Mouse (Mus musculus) CD4-positive, CD25-positive, alpha-beta regulatory T cell, adult 4 months (primary cell): ENCODE results near the gene Smarcc2. TPM values are rescaled to one million over a fixed set of nuclear protein-coding genes. Genes with fewer than 3 reads are reported as not detected.

Experiments
- ATAC-seq: one replicate; pipeline ENCODE4 v1.8.0; 2017
- polyA plus RNA-seq, 2 experiments: library from polyadenylated mRNA; unstranded; fragments of 100-300 nt; shearing (Covaris generic); gene quantifications; one replicate each; pipeline ENCODE4 v1.2.1; 2017

The Smarcc2 gene
- polyA plus RNA-seq, 2 experiments from 2014 or later, result 45.7 to 62.7 TPM

DNA sequence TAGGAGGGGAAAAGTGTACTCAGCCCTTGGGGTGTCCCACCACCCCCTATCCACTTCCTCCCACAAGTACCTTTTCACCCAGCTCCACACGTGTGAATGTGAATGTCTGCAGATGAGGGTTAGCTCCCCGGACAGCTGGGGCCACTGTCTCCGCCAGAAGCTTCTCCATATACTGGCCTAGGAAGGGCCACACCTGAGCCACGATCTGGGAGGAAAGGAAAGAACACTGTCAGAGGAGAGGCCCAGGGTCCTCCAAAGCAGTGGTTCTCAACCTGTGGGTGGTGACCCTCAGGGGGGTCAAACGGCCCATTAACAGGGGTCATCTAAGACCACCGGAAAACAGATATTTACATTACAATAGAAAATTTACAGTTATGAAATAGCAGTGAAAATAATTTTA lies 63.3 kb downstream of the Smarcc2 start:
- ATAC-seq, result no peak

DNA sequence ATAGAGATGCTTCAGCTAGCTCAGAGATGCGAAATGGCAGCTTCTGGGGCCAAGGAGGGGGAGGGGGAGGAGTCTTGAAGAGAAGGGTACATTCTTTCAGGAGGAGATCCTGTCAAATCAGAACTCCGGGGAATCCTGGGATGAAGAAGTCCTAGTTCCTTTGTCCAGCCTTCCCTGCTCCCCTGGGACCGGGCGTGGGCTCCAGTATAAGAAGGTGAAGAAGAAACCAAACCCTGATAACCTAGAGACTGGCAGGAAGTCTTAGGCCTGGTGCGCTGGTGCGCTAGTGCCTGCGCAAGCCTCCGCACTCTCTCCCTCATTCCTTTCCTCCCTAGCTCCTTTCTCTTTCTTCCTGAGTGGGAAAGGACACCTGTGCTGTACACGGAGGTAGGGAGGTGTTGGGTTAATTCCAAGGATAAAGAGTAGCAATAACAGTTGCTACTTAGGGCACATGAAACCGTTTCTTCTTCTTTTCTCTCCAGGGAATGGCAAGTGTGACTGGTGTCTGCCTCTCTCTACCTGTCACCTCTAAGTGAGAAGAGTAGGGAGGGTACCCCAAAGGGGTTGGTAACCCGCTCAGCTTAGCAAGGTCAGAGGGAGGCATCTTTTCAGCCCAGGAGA lies 65.2 kb downstream of the Smarcc2 start:
- peak; percentile 0 for ATAC-seq

DNA sequence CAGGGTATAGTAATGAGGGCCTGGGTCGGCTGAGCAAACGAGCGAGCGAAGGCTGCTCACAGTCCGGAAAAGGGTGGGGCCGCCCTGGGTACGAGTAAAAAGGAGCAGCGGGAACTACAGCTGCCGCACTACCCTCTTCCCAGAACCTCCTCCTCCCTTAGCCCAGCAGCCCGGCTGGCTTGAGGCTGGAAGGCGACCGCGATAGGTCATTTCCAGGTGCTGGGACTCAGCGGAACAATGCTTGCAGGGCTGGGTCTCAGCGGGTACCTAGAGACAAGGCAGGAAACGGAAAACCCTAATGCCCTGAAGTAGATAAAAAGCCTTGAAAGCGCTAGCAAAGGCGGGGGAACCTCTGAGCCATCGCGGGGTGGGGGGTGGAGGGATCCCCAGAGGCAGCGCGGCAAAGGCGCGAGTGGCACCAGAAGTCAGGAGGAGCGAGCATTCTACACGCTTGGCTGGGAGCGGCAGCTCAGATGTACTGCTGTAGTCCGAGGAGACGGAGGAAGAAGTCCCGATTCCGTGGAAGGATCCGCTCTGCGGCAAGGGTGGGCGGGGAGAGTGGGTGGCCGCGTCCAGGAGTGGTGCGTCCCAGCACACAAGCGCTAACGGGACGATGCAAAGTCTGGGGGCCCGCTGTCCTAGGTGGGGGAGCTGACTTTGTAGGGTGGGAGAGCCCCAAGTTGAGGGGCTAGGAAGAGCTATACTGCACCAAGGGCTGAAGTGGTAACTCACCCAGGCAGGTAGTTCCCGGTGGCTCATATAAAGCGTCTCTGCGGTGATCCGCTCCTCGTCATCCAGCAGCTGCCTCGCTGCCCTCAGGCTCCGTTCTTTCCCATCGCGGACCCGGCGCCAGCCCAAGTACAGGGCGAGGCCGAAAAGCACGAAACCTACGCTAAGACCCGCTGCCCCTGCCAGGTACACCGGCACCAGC lies 65.9 kb downstream of the Smarcc2 start:
- ATAC-seq, result peak; percentile 59

DNA sequence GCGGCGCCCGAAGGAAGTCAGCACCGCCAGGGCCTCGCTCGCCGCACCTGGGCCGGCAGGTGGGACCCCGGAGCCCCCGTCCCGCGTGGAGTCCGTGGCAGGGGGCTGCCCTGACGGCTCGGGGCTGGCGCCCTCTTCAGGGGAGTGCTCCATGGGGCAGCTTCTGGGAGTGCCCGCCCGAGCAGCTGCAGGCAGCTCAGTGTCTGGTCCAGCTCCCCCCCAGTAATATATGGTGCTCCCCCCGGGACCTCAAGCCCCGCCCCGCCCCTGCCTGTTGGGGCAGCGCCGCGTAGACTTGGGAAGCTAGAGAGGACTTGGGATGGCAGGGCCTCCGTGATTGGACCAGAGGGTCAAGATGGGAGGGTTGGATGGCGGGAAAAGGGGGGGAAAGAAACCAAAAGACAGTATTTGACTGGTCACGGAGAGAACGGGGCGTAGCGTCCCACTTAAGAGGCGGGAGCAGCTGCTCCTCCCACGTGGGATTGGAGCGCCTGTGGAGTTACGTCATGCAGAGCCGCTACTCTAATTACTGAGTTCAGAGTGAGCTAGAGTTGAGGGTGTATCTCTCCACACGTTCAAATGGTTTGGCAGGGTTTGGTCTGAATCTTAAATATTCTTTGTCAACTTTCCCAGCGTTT lies 66.7 kb downstream of the Smarcc2 start, which contains the start of gene Esyt1:
Gene Esyt1 (minus strand): TSS at position 201 of the 638 bp plus-strand sequence.
- peak; percentile 89 for ATAC-seq

DNA sequence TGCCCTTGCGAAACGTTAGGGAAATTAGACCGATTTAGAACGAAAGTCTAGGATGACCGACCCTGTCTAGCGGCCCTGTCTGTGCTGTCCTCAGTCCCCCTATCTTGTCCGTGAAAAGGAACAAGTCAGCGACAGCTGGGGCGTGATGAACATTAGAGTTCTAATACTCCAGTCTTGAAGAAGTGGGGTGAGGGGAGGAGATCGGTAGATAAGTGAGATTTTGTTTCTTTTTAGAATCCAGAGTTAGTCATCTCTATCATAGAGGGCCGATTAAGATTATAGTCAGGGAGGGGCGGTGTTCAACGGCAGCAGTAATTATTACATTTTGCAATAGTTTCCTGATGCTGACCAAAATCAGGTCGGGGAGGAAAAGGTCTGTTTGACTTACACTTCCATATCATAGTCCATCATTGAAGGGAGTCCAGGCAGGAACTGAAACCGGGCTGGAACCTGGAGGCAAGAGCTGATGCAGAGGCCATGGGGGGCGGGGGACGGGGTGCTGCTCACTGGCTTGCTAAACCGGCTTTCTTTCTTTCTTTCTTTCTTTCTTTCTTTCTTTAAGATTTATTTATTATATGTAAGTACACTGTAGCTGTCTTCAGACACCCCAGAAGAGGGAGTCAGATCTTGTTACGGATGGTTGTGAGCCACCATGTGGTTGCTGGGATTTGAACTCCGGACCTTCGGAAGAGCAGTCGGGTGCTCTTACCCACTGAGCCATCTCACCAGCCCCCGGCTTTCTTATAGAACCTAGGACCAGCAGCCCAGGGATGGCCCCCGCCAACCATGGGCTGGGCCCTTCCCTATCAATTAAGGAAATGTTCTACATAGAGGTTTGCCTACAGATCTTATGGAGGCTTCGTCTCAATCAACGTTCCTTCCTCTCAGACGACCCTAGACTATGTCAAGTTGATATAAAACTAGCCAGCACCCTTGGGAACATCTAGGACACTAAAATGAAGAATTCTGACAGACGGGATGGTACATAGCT lies 67.6 kb downstream of the Smarcc2 start:
- ATAC-seq, result peak; percentile 16

DNA sequence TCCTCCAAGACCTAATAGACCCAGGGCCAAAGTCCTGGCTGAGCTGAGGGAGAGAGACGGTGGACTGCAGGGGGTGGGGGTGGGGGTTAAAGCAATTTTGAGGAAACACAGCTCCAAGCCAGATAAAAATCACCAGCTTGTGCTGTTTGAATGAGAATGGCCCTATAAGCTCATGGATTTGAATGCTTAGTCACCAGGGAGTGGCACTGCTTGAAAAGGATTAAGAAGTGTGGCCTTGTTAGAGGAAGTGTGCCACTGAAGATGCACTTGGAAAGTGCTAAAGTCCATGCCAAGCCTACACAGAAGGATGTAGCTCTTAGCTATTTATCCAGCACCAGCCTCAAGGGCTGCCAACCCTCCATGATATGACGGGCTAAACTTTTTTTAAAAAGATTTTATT lies 76.2 kb downstream of the Smarcc2 start:
- ATAC-seq, result no peak

DNA sequence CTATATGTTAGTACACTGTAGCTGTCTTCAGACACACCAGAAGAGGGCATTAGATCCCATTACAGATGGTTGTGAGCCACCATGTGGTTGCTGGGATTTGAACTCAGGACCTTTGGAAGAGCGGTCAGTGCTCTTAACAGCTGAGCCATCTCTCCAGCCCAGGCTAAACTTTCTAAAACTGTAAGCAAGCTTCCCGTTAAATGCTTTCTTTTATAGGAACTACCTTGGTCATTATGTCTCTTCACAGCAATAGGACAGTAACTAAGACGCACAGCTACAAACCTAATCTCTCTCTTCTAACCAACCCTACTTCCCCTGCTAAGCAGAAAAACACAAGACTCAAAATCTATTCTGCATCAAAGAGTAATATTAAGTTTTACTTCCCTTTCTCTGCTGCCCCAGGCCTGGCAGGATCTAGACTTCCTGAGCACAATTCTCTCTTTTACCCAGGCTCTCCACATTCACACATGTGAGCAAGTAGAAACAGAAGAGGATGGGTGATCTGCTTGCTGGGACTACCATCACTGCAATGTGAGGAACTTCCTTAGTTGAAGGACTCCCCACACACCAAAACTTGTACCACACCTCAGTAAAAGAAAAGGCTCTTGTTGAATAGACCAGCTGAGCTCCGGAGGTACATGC lies 76.7 kb downstream of the Smarcc2 start:
- ATAC-seq, result peak; percentile 47

DNA sequence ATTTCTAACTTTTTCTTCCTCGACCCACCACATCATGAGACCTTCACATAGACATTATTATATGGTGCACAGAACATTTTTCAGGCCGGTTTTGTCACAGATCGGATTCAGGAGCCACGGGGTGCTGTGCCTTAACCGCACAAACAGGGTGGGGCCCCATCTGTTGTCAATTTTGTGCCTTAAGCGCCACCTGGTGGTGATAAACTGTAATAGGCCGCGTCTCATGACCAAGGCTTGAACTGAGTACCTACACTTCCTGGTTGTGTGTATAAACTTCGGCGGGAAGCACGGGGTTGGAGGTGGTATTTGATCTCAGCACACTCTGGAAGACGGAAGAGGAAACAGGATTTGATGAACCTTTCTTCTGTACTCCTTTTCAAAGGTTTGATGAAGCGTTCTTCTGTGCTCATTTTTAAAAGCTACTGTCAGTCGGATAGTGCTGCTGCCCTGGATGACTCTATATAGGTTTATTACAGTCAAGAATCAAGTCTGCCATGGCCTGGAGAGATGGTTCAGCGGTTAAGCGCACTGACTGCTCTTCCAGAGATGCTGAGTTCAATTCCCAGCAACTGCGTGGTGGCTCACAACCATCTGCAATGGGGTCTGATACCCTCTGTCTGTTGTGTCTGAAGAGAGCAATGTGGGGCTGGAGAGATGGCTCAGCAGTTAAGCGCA lies 77.4 kb downstream of the Smarcc2 start:
- peak; percentile 99 for ATAC-seq

DNA sequence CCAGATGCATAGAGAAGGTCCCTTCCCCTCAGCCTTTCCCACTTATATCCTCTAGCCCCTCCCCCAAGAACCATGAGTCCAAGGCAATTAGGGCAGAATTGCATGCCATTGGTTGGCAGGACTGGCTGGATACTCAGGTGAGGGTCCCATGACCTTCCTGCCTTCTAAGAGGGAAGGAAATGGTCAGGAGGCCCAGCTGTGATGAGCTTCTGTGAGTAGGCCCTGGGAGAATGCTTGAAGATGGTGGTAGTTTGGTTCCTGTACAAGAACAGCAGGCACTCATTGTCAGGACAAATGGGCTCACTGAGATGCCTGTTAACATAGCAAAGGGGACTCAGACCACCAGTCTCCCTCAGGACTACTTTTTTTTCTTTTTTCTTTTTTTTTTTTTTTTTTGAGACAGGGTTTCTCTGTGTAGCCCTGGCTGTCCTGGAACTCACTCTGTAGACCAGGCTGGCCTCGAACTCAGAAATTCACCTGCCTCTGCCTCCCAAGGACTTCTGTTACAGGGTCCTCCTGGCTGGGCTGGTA lies 79.4 kb downstream of the Smarcc2 start:
- ATAC-seq, result no peak

Other genes starting within 250 kb of the Smarcc2 start
- 10 to 100 TPM; 12.2 to 19.6 TPM for gene Spryd4, start 247.4 kb upstream of the Smarcc2 start, polyA plus RNA-seq
- gene Mip, start 233.4 kb upstream of the Smarcc2 start, polyA plus RNA-seq, result not detected
- gene Timeless, start 227.2 kb upstream of the Smarcc2 start, polyA plus RNA-seq, result 10 to 100 TPM; 28.0 to 42.5 TPM
- not detected for gene Apon, start 205.2 kb upstream of the Smarcc2 start, polyA plus RNA-seq
- gene Apof, start 190.6 kb upstream of the Smarcc2 start, polyA plus RNA-seq, result not detected
- gene Stat2, start 188.7 kb upstream of the Smarcc2 start, polyA plus RNA-seq, result 10 to 100 TPM; 58.1 to 92.7 TPM
- not detected for gene Il23a, start 160.5 kb upstream of the Smarcc2 start, polyA plus RNA-seq
- gene Pan2, start 155.9 kb upstream of the Smarcc2 start, polyA plus RNA-seq, result 10 to 100 TPM; 24.4 to 48.3 TPM
- gene Cnpy2, start 136.8 kb upstream of the Smarcc2 start, polyA plus RNA-seq, result 100 to 1,000 TPM; 116 to 120 TPM
- 100 to 1,000 TPM; 124 to 182 TPM for gene Cs, start 121.5 kb upstream of the Smarcc2 start, polyA plus RNA-seq
- 10 to 100 TPM; 14.5 to 15.7 TPM for gene Coq10a, start 90.3 kb upstream of the Smarcc2 start, polyA plus RNA-seq
- gene Ankrd52, start 82.1 kb upstream of the Smarcc2 start, polyA plus RNA-seq, result 1 to 10 TPM; 2.3 to 3.3 TPM
- not detected for gene Slc39a5, start 58.0 kb upstream of the Smarcc2 start, polyA plus RNA-seq
- gene Nabp2, start 47.8 kb upstream of the Smarcc2 start, polyA plus RNA-seq, result 10 to 100 TPM; 63.3 to 77.5 TPM
- gene Rnf41, start 47.6 kb upstream of the Smarcc2 start, polyA plus RNA-seq, result 10 to 100 TPM; 28.7 to 51.8 TPM
- gene Myl6, start 34.9 kb downstream of the Smarcc2 start, polyA plus RNA-seq, result 100 to 1,000 TPM; 937 to 954 TPM
- gene Myl6b, start 39.4 kb downstream of the Smarcc2 start, polyA plus RNA-seq, result 1 to 10 TPM; 4.3 to 5.4 TPM
- gene Esyt1, start 66.6 kb downstream of the Smarcc2 start, polyA plus RNA-seq, result 10 to 100 TPM; 68.4 to 84.4 TPM
- gene Zc3h10, start 88.5 kb downstream of the Smarcc2 start, polyA plus RNA-seq, result 10 to 100 TPM in 1 of 2 experiments, 1 to 10 TPM in 1; 9.2 to 11.8 TPM
- gene Rpl41, start 90.1 kb downstream of the Smarcc2 start, polyA plus RNA-seq, result 1,000 to 10,000 TPM; 4,848 to 7,095 TPM
- 100 to 1,000 TPM; 114 to 117 TPM for gene Pa2g4, start 106.7 kb downstream of the Smarcc2 start, polyA plus RNA-seq
- 1 to 10 TPM; 6.6 to 9.3 TPM for gene Erbb3, start 130.4 kb downstream of the Smarcc2 start, polyA plus RNA-seq
- gene Rps26, start 167.5 kb downstream of the Smarcc2 start, polyA plus RNA-seq, result 1,000 to 10,000 TPM; 1,420 to 1,755 TPM
- 100 to 1,000 TPM; 102 to 158 TPM for gene Ikzf4, start 186.7 kb downstream of the Smarcc2 start, polyA plus RNA-seq
- 10 to 100 TPM; 25.7 to 44.3 TPM for gene Suox, start 214.8 kb downstream of the Smarcc2 start, polyA plus RNA-seq
- gene Rab5b, start 237.0 kb downstream of the Smarcc2 start, polyA plus RNA-seq, result 100 to 1,000 TPM in 1 of 2 experiments, 10 to 100 TPM in 1; 69.1 to 111 TPM
- gene Pmel, start 244.9 kb downstream of the Smarcc2 start, polyA plus RNA-seq, result 1 to 10 TPM; 4.8 TPM
- 10 to 100 TPM; 19.7 to 23.2 TPM for gene Cdk2, start 245.8 kb downstream of the Smarcc2 start, polyA plus RNA-seq